Mouse (Mus musculus): ENCODE measurements around the gene Sstr5.
A peak's percentile ranks its signal among the peaks of the same experiment; 100 is the strongest.

Gene Sstr5

GRCm38 (mm10) chr17:25497013-25497412, at the start of gene Sstr5:
TSS of gene Sstr5 (minus strand) at chr17:25497288.
- DNase-seq: peak in 1 of 2 experiments; percentile 15

- DNase-seq: no peak
These were observed 44.7 kb upstream of the Sstr5 start for GRCm38 (mm10) chr17:25541768-25542167.

DNA sequence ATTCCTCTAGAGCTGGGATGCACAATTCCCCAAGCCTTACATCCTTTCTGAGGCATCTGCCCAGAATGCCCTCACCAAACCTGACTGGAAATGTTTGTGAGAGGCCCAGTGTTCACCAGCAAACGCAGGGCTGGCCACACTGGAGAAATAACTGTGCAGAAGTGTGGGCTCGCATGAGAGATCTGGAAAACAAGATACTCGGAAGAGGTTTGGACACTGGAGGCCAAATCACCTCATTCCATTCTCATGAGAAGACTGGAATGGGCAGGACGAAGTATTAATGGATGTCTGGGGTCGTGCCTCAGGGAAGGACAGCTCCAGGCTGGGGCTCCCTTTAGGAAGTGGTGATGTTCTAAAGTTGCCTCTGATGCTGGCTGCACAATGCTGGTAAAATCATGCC, 43.6 kb upstream of the Sstr5 start:
- DNase-seq: no peak

DNA sequence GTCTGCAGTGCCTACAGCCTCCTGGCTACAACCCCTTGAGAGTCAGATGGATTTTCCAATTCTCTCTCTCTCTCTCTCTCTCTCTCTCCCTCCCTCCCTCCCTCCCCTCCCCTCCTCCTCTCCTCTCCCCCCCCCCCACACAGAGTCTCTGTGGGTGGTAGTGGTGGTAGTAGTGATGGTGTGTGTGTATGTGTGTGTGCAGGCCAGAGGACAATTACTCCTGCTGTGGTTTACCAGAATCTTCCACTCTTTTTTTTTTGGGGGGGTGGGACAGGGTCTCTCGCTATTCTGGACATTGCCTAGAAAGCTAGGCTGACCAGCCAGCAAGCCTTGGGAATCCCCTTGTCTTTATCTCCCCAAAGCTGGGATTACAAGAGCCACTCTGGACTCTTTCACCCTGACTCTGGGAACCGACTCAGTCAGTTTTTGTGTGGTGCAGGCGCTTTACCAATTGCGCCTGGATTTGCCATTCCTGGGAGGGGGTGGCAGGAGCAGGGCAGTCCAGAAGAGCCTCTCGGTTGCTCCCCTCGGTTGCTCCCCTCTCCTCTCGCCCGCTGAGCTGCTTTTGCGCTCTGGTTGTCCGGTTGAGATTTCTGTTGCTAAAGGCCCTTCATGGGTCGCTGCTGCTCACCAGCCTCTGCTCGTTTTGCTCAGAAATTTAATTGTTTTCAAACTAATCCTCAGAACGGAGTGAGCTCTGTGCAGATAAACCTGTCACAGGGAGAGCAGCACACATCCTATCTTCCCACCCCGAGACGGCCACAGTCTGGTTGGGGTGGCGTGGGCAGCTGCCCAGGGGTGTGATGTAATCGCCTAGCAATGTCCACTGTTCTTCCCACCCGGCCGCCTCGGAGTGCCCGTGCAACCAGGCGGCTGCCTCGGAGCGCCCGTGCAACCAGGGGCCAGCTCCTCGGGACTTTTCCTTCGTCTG, 42.1 kb upstream of the Sstr5 start:
- DNase-seq: peak; percentile 48 to 68

DNA sequence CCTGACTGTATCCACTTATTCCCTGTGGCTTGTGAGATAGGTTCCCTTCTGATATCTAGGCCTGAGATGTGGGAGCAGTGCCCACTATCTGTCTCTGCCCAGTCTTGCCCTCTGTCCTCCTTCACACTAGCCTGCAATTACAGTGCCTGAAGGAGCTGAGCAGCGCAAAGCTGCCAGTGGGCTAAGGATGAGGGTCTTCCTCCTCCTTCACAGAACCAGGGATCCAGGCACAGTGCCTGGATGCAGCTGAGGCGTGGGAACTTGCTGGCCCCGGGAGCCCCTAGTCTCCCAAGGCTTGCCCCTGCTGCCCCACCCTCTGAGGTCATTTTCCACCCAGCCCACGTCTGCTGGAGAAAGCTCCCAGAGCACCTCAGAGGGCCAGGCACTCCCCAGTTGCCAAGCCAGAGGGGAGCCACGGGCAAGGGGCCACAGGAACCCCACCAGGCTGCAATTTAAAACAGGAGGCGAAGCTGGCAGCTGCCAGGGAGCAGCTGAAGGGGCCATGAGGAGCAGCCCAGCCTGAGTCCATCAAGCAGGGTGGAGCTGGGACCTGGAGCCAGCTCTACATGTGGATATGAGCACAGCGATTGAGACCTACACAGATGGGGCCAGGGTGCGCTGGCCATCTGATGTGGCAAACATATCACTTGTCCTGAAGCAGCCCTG, 33.4 kb upstream of the Sstr5 start:
- DNase-seq: no peak

- no peak for DNase-seq
These were observed 25.0 kb upstream of the Sstr5 start for GRCm38 (mm10) chr17:25522080-25522479.

DNA sequence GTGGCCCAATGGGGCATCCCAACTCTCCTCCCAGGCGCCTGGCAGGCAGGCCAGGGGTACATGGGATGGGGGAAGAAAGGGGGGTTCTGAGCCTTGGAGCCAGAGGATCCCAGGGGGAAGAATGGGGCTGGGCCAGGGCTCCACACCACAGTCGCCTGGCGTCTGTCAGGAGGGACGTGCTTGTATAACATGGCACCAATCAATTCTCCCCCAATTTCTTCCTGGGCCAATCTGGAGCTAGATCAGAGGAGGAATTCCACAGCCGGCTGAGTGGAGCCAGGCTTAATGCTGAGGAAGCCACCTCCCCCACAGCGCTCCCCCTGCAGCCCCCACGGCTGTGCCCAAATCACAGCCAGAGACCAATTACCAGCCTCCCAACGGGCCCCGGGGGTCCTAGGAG, 23.4 kb upstream of the Sstr5 start:
- no peak for DNase-seq

DNA sequence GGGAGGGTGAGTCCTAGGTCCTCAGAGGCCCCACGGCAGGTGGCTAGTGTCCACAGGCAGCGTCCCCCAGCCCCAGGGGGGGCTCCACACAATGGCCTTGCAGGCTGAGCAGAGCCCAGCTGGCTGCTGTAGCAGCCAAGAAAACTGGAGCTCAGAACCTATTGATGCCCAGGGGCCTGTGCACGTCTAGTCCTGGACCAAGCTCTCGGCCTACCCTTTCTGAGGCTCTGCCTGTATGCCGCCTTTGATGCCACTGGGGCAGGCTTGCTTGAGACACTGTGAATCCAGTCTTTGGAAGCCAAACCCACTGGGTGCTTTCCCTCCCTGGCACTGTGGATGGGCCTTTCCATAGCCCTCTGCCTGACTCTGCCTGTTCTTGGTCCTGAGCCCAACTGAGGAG, 22.4 kb upstream of the Sstr5 start:
- no peak for DNase-seq

DNA sequence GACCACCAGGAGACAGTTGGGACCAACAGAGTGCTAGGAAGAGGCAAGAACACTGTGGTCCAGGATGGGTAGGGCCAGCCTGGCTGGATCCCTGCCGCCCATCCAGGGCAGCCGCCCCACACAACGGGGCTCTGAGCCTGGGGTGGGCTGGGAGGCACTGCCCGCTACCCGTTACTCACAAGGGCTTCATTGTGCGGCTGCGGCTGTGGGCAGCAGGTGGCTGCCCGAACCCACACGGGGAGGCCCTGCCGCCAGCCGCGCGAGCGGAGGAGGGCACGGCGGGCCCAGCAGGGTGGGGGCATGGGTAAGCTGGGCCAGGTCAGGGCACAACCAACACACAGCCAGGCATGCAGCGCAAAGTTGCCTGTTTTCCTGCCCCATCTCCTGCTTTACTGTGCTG, 21.1 kb upstream of the Sstr5 start:
- no peak for DNase-seq

DNA sequence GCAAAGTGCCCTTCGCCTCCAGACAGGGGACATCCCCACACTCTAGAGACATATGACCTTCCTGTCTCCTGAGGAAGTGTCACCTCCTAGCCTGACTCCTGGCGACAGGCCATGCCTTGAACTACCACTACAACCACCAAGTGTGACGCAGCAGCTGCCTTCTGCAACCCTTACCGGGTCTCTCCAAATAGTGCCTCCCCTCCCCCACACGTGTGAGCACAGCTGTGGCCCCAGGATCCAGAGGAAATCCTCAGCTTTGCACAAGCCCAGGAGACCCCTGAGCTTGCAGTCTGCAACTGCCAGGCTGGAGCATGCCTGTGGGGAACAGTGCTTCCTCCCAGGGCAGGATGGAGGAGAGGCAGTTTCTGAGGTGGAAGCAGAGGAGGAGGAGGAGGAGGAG, 19.2 kb upstream of the Sstr5 start:
- DNase-seq: peak in 1 of 2 experiments; percentile 35

DNA sequence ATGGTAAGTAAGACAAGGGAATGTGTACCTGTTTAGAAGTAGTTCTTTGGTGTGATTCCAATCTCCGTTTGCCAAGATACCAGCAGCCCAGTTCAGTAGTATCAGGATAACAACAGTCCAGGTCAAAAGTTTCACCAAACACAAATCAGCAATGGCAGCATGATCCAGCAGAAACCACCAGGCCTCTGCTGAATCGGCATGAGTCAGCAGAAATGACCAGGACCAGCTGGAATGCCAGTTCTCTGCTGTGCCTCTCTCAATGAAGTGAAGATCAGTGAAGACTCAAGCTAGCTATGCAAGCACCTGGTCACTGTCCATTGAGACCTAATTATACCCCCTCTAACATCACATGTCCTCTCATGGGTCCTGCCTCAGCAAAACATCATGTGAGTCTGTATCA, 17.0 kb upstream of the Sstr5 start:
- no peak for DNase-seq

DNA sequence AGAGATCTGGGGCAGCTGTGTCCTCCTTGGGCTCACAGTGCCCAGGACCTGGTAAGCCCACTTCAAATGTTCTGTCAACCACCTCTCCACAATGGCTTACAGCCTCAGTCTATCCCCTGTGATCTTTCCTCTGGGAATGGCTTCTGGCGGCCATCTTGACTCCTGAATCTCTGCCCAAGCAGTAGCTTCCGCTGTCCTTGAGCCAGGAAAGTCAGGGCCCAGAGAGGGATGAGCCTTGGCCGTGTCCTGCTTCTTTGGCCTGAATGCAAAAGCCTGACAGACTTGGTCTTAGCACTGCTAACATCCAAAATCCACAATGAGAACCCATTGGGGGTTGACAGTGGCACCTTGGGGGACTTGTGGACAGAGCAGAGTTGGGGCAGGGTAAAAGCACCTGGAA, 14.8 kb upstream of the Sstr5 start:
- no peak for DNase-seq

DNA sequence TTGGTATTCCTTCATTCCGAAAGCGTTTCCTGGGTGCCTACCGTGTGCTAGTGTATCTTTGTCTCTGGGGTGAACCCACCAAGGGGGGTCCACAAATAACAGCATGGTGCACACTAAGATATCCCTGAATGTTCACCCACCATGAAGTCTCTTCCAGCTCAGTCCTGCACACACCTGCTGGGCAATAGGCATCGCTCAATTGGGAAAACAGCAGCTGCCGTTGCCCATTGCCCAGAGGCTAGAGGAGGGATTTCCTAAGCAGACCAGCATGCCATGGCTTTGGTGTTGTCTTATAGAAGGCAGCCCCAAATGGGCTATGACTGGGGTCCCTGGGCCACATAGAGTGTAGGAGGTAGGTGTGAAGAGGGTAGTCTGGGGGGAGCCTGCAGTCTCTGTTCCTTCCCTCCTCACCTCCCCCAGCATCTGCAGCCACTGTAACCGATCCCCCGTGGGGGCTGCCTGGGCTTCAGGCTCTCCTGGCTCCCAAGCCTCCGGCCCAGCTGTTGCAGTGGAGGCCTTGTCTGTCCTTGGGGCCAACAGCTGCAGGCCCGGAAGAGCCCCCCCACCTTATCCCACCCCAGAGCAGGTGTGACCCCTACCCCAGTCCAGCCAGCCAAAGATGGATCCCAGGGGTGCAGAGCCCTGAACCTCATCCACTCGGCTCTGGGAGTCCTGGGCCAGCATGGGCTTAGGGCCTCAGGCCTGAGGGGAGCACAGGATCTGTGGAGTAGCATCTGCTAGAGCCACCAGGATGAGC, 13.2 kb upstream of the Sstr5 start:
- no peak for DNase-seq

DNA sequence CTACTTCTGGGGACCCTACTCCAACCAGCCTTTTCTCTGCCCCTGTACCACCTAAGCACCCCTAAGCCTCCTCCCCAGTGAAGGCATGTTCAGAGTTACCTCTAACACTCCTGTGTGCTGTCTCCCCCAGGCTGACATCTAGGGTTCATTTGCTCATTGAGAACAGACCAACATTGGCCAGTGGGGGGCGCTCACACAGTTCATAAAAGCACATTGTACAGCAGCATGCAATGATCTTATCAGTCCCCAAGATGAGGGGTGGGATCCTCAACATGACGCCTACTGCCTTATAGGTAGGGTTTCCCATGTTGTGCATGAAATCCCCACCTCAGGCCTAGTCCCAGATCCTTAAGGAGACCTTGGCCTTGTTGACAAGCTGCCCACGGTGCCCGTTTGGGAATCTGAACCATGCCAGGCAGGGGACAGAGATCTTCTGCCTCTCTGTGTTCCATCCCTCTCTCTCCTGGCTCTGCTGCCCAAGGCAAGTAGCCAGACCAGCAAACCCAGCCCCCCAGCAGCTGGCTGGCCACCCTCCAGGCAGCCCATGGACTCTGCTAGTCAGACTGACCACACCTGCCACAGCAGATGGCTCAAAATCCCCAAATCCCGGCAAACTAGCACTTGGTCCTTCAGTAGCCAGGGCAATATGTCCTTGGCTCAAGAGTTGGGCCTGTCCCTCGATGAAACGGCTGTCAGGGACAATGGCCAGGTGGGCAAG, 11.9 kb upstream of the Sstr5 start:
- DNase-seq: peak in 1 of 2 experiments; percentile 27

- DNase-seq: peak; percentile 54 to 74
These were observed 10.7 kb upstream of the Sstr5 start for GRCm38 (mm10) chr17:25507799-25508198.

- DNase-seq: no peak
These were observed 5.5 kb upstream of the Sstr5 start for GRCm38 (mm10) chr17:25502599-25502998.

DNA sequence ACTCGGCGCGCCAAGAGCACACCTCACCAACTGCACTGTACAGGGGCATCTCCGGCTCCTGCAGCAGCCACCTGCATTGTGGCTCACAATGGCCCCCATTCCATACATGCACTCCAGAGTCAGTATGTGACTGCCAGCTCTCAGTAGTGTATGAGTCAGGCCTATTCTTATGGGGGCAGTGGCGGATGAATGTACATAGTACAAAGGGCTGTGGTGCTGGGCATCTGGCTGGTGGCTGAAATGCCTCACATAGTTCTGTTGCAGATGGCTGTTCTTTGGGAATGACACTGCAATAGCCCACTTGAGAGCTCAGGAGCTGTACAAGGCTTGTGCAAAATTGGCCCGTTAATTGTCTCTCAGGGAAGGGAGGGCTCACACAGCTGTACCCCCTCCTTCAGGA, 15.0 kb downstream of the Sstr5 start:
- DNase-seq: no peak

DNA sequence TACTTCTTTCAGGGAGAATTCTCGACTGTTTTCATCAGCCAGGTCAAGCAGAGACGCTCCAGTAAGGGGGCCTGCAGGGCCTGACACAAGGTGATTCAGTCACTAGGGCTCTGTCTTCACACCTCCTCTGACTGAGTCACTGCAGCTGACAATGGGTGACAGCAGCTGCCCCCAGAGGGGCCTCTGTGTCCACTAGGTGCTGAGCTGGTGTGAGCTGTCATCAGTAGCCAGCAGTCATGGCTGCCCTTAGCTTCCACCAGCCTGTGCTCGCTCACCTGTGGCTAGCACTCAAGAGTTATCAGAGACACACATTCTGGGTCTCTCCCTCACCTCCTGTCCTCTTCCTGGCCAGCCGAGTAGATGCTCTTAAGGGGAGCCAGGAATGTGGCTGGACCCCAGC, 16.3 kb downstream of the Sstr5 start:
- DNase-seq: no peak

GRCm38 (mm10) chr17:25480152-25480551, 16.9 kb downstream of the Sstr5 start:
- DNase-seq: no peak

GRCm38 (mm10) chr17:25475946-25476744, 20.9 kb downstream of the Sstr5 start:
- DNase-seq: peak; percentile 36 to 67

GRCm38 (mm10) chr17:25474330-25475077, 22.6 kb downstream of the Sstr5 start:
- peak; percentile 77 to 79 for DNase-seq
